Mouse (Mus musculus): ENCODE results near the gene Cpsf4. TPM values are rescaled to one million over a fixed set of nuclear protein-coding genes. Genes with fewer than 3 reads are reported as not detected.
"Not testable (repeated sequence)": the region's sequence is repeated elsewhere in the genome, so short reads cannot be mapped to it uniquely, and the experiment has no call there.

Cpsf4 gene
- polyA plus RNA-seq, 1 experiment = 31.3 TPM

DNA sequence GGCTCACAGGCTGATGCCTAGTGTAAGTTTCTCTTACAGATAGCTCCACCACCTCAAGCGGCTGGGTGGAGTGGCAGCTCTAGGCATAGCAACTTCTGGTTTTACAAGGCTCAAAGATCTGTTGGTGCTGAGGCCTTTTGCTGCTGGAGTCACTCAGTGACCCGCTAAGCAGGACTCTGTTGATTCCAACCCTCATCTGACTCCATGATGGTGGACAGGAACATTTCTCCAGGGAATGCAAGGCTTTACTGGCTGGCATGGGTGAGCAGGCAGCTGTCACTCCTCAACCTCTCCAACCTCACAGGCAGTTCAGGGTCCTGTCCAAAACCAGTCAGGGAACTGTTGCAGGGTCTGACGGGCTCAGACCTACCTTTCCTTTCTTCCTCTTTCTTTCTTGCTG, 36.0 kb upstream of the Cpsf4 start:
- H3K4me3 ChIP-seq = no peak overlapping the region
- H3K27me3 ChIP-seq (ENCODE audit: control insufficient read depth, insufficient read depth, insufficient read length) = no peaks in the 10 kb centered on the region
- H3K79me2 ChIP-seq (ENCODE audit: control insufficient read depth, insufficient read depth) = peaks cover 10% of the 10 kb centered on the region
- H3K4me2 ChIP-seq (ENCODE audit: low read depth) = no peak overlapping the region
- TF ChIP-seq POLR2A (IDR thresholded peaks at IDR 0.05; ENCODE audit: insufficient read length, low read depth) (no peak), POLR2AphosphoS2 (IDR thresholded peaks at IDR 0.05; ENCODE audit: insufficient read length, low read depth) (peak; percentile 56)
- H3K36me3 ChIP-seq (ENCODE audit: control insufficient read depth, insufficient read depth) = peaks cover 51% of the 10 kb centered on the region
- no peak overlapping the region for H3ac ChIP-seq (ENCODE audit: control insufficient read depth, insufficient read length)

- not testable (repeated sequence) for H3K27me3 ChIP-seq (ENCODE audit: control insufficient read depth, insufficient read depth, insufficient read length); H3K4me2 ChIP-seq (ENCODE audit: low read depth); H3K4me3 ChIP-seq; H3ac ChIP-seq (ENCODE audit: control insufficient read depth, insufficient read length)
- Histone ChIP-seq H3K36me3 (ENCODE audit: control insufficient read depth, insufficient read depth) (peaks cover 38% of the 10 kb centered on the region), H3K79me2 (ENCODE audit: control insufficient read depth, insufficient read depth) (peaks cover 33% of the 10 kb centered on the region)
Measured at GRCm38 (mm10) chr5:145133275-145133674, 33.7 kb upstream of the Cpsf4 start.

GRCm38 (mm10) chr5:145138836-145139235, 28.2 kb upstream of the Cpsf4 start:
- Histone ChIP-seq H3K4me2 (ENCODE audit: low read depth) (peak overlapping the region; percentile 85), H3K4me3 (peak overlapping the region; percentile 94), H3K79me2 (ENCODE audit: control insufficient read depth, insufficient read depth) (peaks cover 67% of the 10 kb centered on the region), H3K36me3 (ENCODE audit: control insufficient read depth, insufficient read depth) (peaks cover 31% of the 10 kb centered on the region), H3K27me3 (ENCODE audit: control insufficient read depth, insufficient read depth, insufficient read length) (no peaks in the 10 kb centered on the region), H3ac (ENCODE audit: control insufficient read depth, insufficient read length) (peak overlapping the region; percentile 68)
- peak in 1 of 3 experiments; percentile 9 for TF ChIP-seq MYOD1 (IDR thresholded peaks at IDR 0.05; ENCODE audit: control insufficient read depth in 1 of 3, insufficient read length in 2 of 3, low read depth in 2 of 3)
- no peak for TF ChIP-seq CEBPB (IDR thresholded peaks at IDR 0.05; ENCODE audit: insufficient read depth, poor library complexity, severe bottlenecking)

GRCm38 (mm10) chr5:145139571-145140519, 27.2 kb upstream of the Cpsf4 start, which contains the start of the genes Pdap1 and Bud31:
TSS of gene Pdap1 (minus strand) at chr5:145140238.
TSS of gene Bud31 (plus strand) at chr5:145140362.
- H3K79me2 ChIP-seq (ENCODE audit: control insufficient read depth, insufficient read depth) = peaks cover 68% of the 10 kb centered on the region
- H3K36me3 ChIP-seq (ENCODE audit: control insufficient read depth, insufficient read depth) = peaks cover 33% of the 10 kb centered on the region
- peak within 1 kb of the TSS; percentile 85 for H3K4me2 ChIP-seq (ENCODE audit: low read depth)
- TF ChIP-seq CEBPB (IDR thresholded peaks at IDR 0.05; ENCODE audit: insufficient read depth, poor library complexity, severe bottlenecking) (peak; percentile 94), POLR2A (IDR thresholded peaks at IDR 0.05; ENCODE audit: insufficient read length, low read depth) (peak; percentile 64), REST (IDR thresholded peaks at IDR 0.05; ENCODE audit: insufficient read depth, insufficient read length) (no peak), MAX (IDR thresholded peaks at IDR 0.05; ENCODE audit: low read depth) (peak; percentile 99), POLR2AphosphoS2 (IDR thresholded peaks at IDR 0.05; ENCODE audit: insufficient read length, low read depth) (peak; percentile 83), SRF (IDR thresholded peaks at IDR 0.05; ENCODE audit: control insufficient read depth, insufficient read length, low read depth) (no peak)
- peak within 1 kb of the TSS; percentile 94 for H3K4me3 ChIP-seq
- peak within 1 kb of the TSS; percentile 68 for H3ac ChIP-seq (ENCODE audit: control insufficient read depth, insufficient read length)
- H3K27me3 ChIP-seq (ENCODE audit: control insufficient read depth, insufficient read depth, insufficient read length) = no peaks in the 10 kb centered on the region

DNA sequence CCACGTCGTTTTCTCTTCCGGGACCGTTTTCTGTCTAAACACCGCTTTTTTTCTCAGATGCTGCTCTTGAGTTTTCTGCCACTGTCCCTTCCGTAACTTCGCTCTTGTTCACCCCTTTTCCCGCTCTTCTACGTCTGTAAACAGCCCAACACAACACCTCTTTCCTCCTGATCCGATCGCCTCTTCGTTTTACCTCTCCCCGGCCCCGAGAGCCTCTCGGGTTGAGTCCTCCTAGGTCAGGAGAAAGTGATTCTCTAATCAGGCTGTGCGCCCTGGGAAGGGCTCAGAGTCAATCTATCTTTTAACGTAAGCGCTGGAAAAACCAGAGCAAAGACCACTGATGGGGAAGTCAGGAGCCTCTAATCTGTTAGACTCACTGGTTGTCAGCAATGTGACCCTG, 26.4 kb upstream of the Cpsf4 start:
- H3K79me2 ChIP-seq (ENCODE audit: control insufficient read depth, insufficient read depth) = peaks cover 63% of the 10 kb centered on the region
- peak overlapping the region; percentile 94 for H3K4me3 ChIP-seq
- no peak for TF ChIP-seq REST (IDR thresholded peaks at IDR 0.05; ENCODE audit: insufficient read depth, insufficient read length)
- H3K27me3 ChIP-seq (ENCODE audit: control insufficient read depth, insufficient read depth, insufficient read length) = no peaks in the 10 kb centered on the region
- peak overlapping the region; percentile 69 for H3K4me2 ChIP-seq (ENCODE audit: low read depth)
- peaks cover 35% of the 10 kb centered on the region for H3K36me3 ChIP-seq (ENCODE audit: control insufficient read depth, insufficient read depth)
- H3ac ChIP-seq (ENCODE audit: control insufficient read depth, insufficient read length) = peak overlapping the region; percentile 68

GRCm38 (mm10) chr5:145147748-145148147, 19.3 kb upstream of the Cpsf4 start:
- peaks cover 51% of the 10 kb centered on the region for H3K36me3 ChIP-seq (ENCODE audit: control insufficient read depth, insufficient read depth)
- H3K4me3 ChIP-seq = no peak overlapping the region
- no peak overlapping the region for H3ac ChIP-seq (ENCODE audit: control insufficient read depth, insufficient read length)
- no peak for TF ChIP-seq REST (IDR thresholded peaks at IDR 0.05; ENCODE audit: insufficient read depth, insufficient read length)
- TF ChIP-seq POLR2AphosphoS2 (IDR thresholded peaks at IDR 0.05; ENCODE audit: insufficient read length, low read depth) = no peak
- TF ChIP-seq MYOG (IDR thresholded peaks at IDR 0.05; ENCODE audit: control insufficient read depth in 1 of 3, insufficient read depth in 1 of 3, insufficient read length in 2 of 3, low read depth in 2 of 3) = no peak
- no peak for TF ChIP-seq SRF (IDR thresholded peaks at IDR 0.05; ENCODE audit: control insufficient read depth, insufficient read length, low read depth)
- no peak for TF ChIP-seq POLR2A (IDR thresholded peaks at IDR 0.05; ENCODE audit: insufficient read length, low read depth)
- TF ChIP-seq MAX (IDR thresholded peaks at IDR 0.05; ENCODE audit: low read depth) = no peak
- no peak for TF ChIP-seq TCF12 (IDR thresholded peaks at IDR 0.05; ENCODE audit: insufficient read depth, poor library complexity, severe bottlenecking)
- no peak for TF ChIP-seq MYOD1 (IDR thresholded peaks at IDR 0.05; ENCODE audit: control insufficient read depth in 1 of 3, insufficient read length in 2 of 3, low read depth in 2 of 3)
- no peak for TF ChIP-seq CEBPB (IDR thresholded peaks at IDR 0.05; ENCODE audit: insufficient read depth, poor library complexity, severe bottlenecking)
- no peak for TF ChIP-seq USF1 (IDR thresholded peaks at IDR 0.05; ENCODE audit: low read depth)
- no peak for TF ChIP-seq E2F4 (IDR thresholded peaks at IDR 0.05; ENCODE audit: insufficient read depth)
- no peak overlapping the region for H3K4me2 ChIP-seq (ENCODE audit: low read depth)
- H3K27me3 ChIP-seq (ENCODE audit: control insufficient read depth, insufficient read depth, insufficient read length) = no peaks in the 10 kb centered on the region
- H3K79me2 ChIP-seq (ENCODE audit: control insufficient read depth, insufficient read depth) = peaks cover 3% of the 10 kb centered on the region
